Mouse (Mus musculus) gastrocnemius, postnatal 36 days (tissue): Measurements from ENCODE around the gene Rbm39. TPM values are rescaled to one million over a fixed set of nuclear protein-coding genes. Genes with fewer than 3 reads are reported as not detected.
"Not testable (repeated sequence)": the region's sequence is repeated elsewhere in the genome, so short reads cannot be mapped to it uniquely, and the experiment has no call there.

ENCODE experiments used
- DNase-seq, 2 experiments: peaks; one replicate each; pipeline ENCODE4 v3.0.0; 2022
- intact Hi-C: fragments of 180-260 bp; cut with DNase I; formaldehyde crosslinking; loops from one replicate; pipeline ENCODE4 v1.15.1; 2025
- total RNA-seq, 2 experiments: library from RNA; stranded (reverse); gene quantifications; 2 replicates each; pipeline ENCODE4 v1.2.3; 2021

Rbm39 gene
- total RNA-seq, 2 experiments from 2014 or later, result 88.5 to 107 TPM

DNA sequence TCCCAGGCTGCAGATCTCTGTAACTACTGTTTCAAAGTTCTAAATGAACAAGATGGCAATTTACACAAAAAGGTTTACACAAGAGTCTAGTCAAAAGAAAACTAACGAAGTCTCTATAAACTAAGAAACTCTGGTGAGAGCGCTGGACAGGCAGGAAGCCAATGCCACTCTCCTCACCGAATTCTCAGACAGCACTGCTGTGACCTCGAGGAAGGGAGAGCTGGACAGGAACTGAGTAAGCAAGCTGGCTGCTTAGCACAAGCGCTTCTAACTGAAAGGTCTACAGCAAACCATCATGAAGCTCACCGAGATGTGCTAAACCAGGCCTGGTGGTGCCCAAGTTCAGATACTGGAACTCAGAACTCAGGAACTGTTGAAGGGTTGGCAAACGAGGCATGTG lies 9.2 kb upstream of the Rbm39 start:
- DNase-seq, intact Hi-C loops: not testable (repeated sequence)

- intact Hi-C loops, result no loop called here
- DNase-seq, result no peak
Observed at GRCm38 (mm10) chr2:156181592-156181991, 1.6 kb upstream of the Rbm39 start.

DNA sequence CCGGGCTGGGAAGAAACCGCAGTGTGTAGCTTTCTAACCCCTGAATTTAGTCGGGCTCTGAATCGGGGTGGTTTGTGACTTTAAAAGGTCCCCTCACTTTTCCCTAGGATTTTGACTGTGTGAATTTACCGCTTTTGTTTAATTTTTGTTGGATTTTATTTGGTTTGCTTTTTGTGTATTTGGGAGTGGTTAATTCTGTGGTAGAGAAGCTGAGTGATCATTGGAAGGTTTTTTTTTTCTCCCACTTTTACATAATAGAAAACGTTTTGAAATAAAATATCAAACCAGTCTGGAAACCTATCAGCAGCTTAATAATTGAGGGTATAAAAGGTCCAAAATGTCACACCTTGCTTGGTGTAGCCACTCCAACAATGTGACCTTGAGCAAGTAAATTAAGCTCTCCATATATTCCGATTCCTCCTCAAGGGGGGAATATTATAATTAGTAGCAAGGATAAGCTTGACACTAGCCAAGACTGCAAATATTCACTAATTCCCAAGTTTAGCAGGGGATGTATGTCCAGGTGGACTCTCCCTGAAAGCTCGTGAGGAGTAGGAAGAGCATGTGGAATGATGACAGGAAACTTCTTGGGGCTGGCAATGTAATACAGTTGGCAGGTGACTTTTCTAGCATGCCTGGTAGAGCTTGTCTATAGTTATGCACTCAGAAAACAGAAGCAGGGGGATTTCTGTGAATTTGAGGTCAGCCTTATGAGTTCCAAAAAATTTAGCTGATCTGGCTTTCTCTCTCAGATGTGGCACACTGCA lies 969 bp upstream of the Rbm39 start:
- intact Hi-C loops, result no loop called here
- DNase-seq, result no peak

- intact Hi-C loops, result loop anchor here (2.0 kb wide), 1 partner anchor 99 kb away; no protein-coding TSS in a partner anchor
- no peak for DNase-seq
Observed at GRCm38 (mm10) chr2:156179796-156180093, 293 bp downstream of the Rbm39 start.

GRCm38 (mm10) chr2:156179046-156179795 lies 817 bp downstream of the Rbm39 start:
- peak; percentile 70 to 74 for DNase-seq
- intact Hi-C loops, result loop anchor here (2.0 kb wide), 1 partner anchor 100 kb away; no protein-coding TSS in a partner anchor

- DNase-seq, result no peak
- intact Hi-C loops, result loop anchor here (2.0 kb wide), 1 partner anchor 101 kb away; no protein-coding TSS in a partner anchor
Observed at GRCm38 (mm10) chr2:156177651-156178050, 2.4 kb downstream of the Rbm39 start.

GRCm38 (mm10) chr2:156177079-156177478 lies 3.0 kb downstream of the Rbm39 start:
- no peak for DNase-seq
- intact Hi-C loops, result no loop called here

GRCm38 (mm10) chr2:156166557-156166956 lies 13.5 kb downstream of the Rbm39 start:
- intact Hi-C loops, result no loop called here
- no peak for DNase-seq

DNA sequence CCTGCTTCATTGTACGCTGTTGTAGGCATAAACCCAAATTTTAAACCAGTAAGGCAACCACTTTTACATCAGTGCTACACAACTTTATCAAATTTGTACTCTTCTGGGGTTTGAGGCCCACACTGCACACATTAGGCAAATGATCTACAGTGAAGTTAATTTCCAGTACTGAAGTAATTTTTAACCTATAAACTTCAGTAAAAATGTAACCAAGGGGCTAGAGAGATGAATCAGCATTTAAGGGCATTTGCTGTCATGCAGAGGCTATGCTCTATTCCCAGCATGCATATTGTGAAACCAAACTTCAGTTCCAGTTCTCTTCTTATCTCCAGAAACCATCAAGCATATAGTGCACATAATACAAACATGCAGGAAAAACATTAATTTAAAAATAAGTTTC lies 14.6 kb downstream of the Rbm39 start:
- intact Hi-C loops, result no loop called here
- no peak for DNase-seq

DNA sequence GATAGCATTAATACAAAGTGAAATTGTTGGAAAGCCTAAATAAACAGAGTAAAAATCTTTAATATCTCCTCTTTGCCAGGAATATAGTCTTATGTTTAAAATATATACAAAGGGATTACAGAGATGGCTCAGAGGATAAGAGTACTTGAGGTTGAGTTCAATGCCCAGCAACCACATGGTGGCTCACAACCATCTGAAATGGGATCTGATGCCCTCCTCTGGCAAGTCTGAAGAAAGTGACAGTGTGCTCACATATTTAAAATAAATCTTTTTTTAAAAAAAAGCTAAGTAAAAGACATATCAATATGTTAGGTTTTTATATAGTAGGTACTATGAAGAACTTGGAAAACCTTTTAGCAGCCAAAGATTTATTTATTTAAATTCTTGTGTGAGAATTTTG lies 28.5 kb downstream of the Rbm39 start:
- intact Hi-C loops, result no loop called here
- DNase-seq, result no peak

DNA sequence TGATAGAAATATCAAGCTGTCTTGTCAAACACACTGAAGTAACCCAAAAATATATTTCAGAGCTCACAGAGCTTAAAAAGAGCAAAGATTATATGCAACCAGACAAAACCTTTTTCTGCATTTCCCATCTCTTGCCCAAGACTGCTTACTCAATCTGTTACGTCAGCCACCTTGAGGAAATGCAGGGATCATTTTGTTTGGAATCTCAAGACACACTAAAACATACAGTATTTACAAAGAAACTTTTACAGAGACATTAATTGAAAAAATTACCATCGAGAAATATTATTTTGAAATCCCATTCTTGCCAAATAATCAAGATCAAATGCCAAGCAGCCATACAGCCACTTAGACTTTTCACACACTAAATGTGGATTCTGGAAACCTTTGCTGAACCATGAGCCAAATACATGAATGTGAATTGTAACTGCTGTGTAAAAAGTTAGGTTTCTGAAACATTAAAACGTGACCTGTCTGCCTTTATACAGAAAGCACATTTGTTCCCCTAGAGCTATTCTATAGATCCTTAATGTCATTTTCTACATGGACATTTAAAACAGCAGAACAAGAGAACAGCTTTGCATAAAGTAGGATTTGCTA lies 32.6 kb downstream of the Rbm39 start:
- intact Hi-C loops, result no loop called here

DNA sequence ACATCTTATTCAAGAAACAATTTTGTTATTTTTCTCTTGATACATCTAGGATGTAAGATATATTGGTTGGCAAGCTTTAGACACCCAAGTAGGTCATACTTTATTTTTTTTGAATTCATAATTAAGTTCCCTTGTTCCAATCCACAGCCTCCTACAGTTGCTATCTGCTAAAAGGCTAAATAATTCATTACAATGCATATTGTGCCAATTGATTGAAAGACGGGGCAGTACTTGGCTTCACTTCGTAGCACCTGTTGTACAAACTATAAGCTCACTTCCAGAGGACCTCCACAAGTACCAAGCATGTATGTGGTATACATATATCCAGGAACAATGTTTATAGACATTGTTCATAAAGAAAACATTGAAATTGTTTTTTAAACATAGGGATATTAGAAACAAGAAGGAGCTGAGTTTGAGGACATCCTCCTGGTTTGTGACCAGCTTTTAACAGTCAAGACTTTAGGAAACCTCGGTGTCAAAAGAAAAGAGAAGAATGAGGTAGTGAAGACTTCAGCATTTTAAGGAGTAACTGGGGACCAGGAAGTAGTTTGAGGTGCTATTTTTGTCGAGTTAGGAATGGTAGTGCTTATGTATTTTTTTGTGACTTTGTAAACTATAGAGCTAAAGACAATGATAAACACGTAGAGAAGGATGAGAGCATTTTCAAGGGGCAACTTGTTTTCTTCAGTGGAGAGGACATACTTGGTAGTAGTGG lies 33.6 kb downstream of the Rbm39 start:
- intact Hi-C loops, result no loop called here
- no peak for DNase-seq

More for the DNA sequence above, 32.6 kb downstream of the Rbm39 start:
- no peak for DNase-seq

GRCm38 (mm10) chr2:156145486-156146130 lies 34.4 kb downstream of the Rbm39 start:
- DNase-seq, result no peak
- intact Hi-C loops, result no loop called here

- intact Hi-C loops, result loop anchor here (5.0 kb wide), 2 partner anchors 133 to 182 kb away; no protein-coding TSS in a partner anchor
- peak; percentile 85 to 87 for DNase-seq
Observed at GRCm38 (mm10) chr2:156143953-156144724, 35.9 kb downstream of the Rbm39 start, which contains the start of the genes Romo1 and Nfs1. Gene Romo1, plus strand, starts transcription at chr2:156144039. Gene Nfs1, minus strand, starts transcription at chr2:156144186.

- intact Hi-C loops, result loop anchor here (5.0 kb wide), 2 partner anchors 134 to 181 kb away; no protein-coding TSS in a partner anchor
- no peak for DNase-seq
Observed at GRCm38 (mm10) chr2:156143367-156143766, 36.7 kb downstream of the Rbm39 start.

GRCm38 (mm10) chr2:156142820-156143219 lies 37.2 kb downstream of the Rbm39 start:
- intact Hi-C loops, result loop anchor here (5.0 kb wide), 2 partner anchors 134 to 181 kb away; no protein-coding TSS in a partner anchor

DNA sequence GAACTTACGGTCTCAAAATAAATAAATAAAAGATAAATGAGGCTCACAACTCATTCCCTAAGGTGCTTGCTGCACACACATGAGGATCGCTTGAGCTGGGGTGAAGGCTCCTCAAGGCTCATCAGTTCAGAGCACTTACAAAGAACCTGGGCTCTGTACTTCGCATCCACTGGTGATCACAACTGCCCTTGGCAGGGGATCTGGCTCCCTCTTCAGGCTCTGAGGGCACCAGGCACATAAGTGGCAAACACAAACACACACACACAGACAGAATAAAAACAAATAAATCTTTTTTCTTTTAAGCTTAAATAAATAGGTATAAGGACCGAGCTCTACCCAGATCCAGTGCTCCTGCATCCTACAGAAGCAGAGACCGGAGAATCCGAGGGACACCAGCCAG lies 44.3 kb downstream of the Rbm39 start:
- no peak for DNase-seq
- intact Hi-C loops, result no loop called here

More at GRCm38 (mm10) chr2:156142820-156143219, 37.2 kb downstream of the Rbm39 start:
- no peak for DNase-seq

GRCm38 (mm10) chr2:156134161-156134560 lies 45.9 kb downstream of the Rbm39 start:
- no peak for DNase-seq
- intact Hi-C loops, result no loop called here

GRCm38 (mm10) chr2:156126992-156127391 lies 53.0 kb downstream of the Rbm39 start, which contains the start of gene Gm28036:
Gene Gm28036, minus strand, starts transcription at chr2:156127092.
- intact Hi-C loops, result loop anchor here (10.0 kb wide), 1 partner anchor 282 kb away; no protein-coding TSS in a partner anchor
- no peak for DNase-seq
